Mouse (Mus musculus) midbrain, postnatal 0 days (tissue): ENCODE measurements at regions not wholly inside any gene's neighbourhood (a gene's known extent, or its start where the extent isn't known, plus 50 kb on each side); places are given as distances from the start of the nearest gene placed in this dataset.
A peak's percentile ranks its signal among the peaks of the same experiment; 100 is the strongest.

Experiments used
- ATAC-seq: fragments of 200-750 bp; cut with Nextera tagmentation; 2 replicates; pipeline ENCODE4 v1.8.0; 2017; ENCODE audit warnings: moderate number of reproducible peaks, mild to moderate bottlenecking, moderate TSS enrichment, moderate library complexity; ENCODE audit not compliant: low FRiP score
- DNase-seq: peaks from one replicate; pipeline ENCODE4 v3.0.0-alpha.2; 2015; ENCODE audit warnings: low spot score
- H3K27ac ChIP-seq: fragments of 300-500 bp; sonication (generic); 2 replicates; pipeline ENCODE4 v1.5.1; 2014; ENCODE audit warnings: low read depth, mild to moderate bottlenecking, low read length, mixed read lengths
- H3K27me3 ChIP-seq: fragments of 300-500 bp; sonication (generic); 2 replicates; pipeline ENCODE4 v1.6.1; 2014; ENCODE audit warnings: low read length, control low read depth, mixed read lengths; ENCODE audit not compliant: insufficient read depth
- H3K36me3 ChIP-seq: fragments of 300-500 bp; sonication (generic); 2 replicates; pipeline ENCODE4 v1.6.1; 2014; ENCODE audit warnings: low read length, control low read depth, mixed read lengths; ENCODE audit not compliant: insufficient read depth
- H3K4me1 ChIP-seq: fragments of 300-500 bp; sonication (generic); 2 replicates; pipeline ENCODE4 v1.6.1; 2014; ENCODE audit warnings: mild to moderate bottlenecking, control low read depth, antibody characterized with exemption, low read length, mixed read lengths; ENCODE audit not compliant: insufficient read depth
- H3K4me2 ChIP-seq: fragments of 300-500 bp; sonication (generic); 2 replicates; pipeline ENCODE4 v1.6.1; 2014; ENCODE audit warnings: low read depth, mild to moderate bottlenecking, low read length, mixed read lengths; ENCODE audit not compliant: poor library complexity, severe bottlenecking
- H3K4me3 ChIP-seq: fragments of 300-500 bp; sonication (generic); 2 replicates; pipeline ENCODE4 v1.5.1; 2014; ENCODE audit warnings: low read depth, mild to moderate bottlenecking, low read length, moderate library complexity
- H3K9ac ChIP-seq: fragments of 300-500 bp; sonication (generic); replicated peaks from 2 replicates; pipeline ENCODE4 v1.6.1; 2014; ENCODE audit warnings: mild to moderate bottlenecking, low read length, moderate library complexity, mixed read lengths; ENCODE audit not compliant: poor library complexity, severe bottlenecking
- H3K9me3 ChIP-seq: fragments of 300-500 bp; sonication (generic); 2 replicates; pipeline ENCODE4 v1.6.1; 2016; ENCODE audit warnings: low read length, control low read depth
- CTCF ChIP-seq: IDR thresholded peaks from 2 replicates; pipeline ENCODE4 v1.5.1; 2016; ENCODE audit warnings: antibody characterized with exemption, mild to moderate bottlenecking
- WGBS: fragments of 180-500 bp; shearing (Covaris S2); extraction: QIAGEN DNeasy Blood & Tissue Kit; methylation state at CpG from one replicate; pipeline ENCODE4 v1.1.7; 2014; 5-methylcytosine and 5-hydroxymethylcytosine counted together

- TF ChIP-seq CTCF = no peak
- no peak for DNase-seq
- no peaks in the 10 kb centered on the region for H3K36me3 ChIP-seq
- H3K4me1 ChIP-seq = peaks cover 5% of the 10 kb centered on the region
- H3K9me3 ChIP-seq = no peaks in the 10 kb centered on the region
- H3K27ac ChIP-seq = no peak overlapping the region
- peaks cover 13% of the 10 kb centered on the region for H3K27me3 ChIP-seq
- no peak overlapping the region for H3K9ac ChIP-seq
- no peak for ATAC-seq
- 28% methylated on average over 9 of the region's 9 CpGs for WGBS
- H3K4me2 ChIP-seq = no peak overlapping the region
- H3K4me3 ChIP-seq = no peak overlapping the region
Observed at GRCm38 (mm10) chr9:69668475-69669090, 92.2 kb downstream of the Foxb1 start.

- H3K27me3 ChIP-seq = peaks cover 13% of the 10 kb centered on the region
- WGBS = 49% methylated on average over 7 of the region's 7 CpGs
Observed at GRCm38 (mm10) chr9:69667064-69667533, 93.6 kb downstream of the Foxb1 start.

GRCm38 (mm10) chr9:69664201-69664600 lies 96.5 kb downstream of the Foxb1 start:
- H3K4me3 ChIP-seq = no peak overlapping the region
- no peak for TF ChIP-seq CTCF
- no peak for DNase-seq
- H3K9ac ChIP-seq = no peak overlapping the region
- no peak overlapping the region for H3K27ac ChIP-seq
- peaks cover 11% of the 10 kb centered on the region for H3K27me3 ChIP-seq
- H3K4me2 ChIP-seq = no peak overlapping the region
- no peaks in the 10 kb centered on the region for H3K36me3 ChIP-seq
- no peak for ATAC-seq
- WGBS = 94% methylated on average over 3 of the region's 3 CpGs
- H3K4me1 ChIP-seq = no peaks in the 10 kb centered on the region
- no peaks in the 10 kb centered on the region for H3K9me3 ChIP-seq

More at GRCm38 (mm10) chr9:69667064-69667533, 93.6 kb downstream of the Foxb1 start:
- no peak for ATAC-seq
- no peak overlapping the region for H3K4me2 ChIP-seq
- TF ChIP-seq CTCF = no peak
- H3K4me1 ChIP-seq = peaks cover 5% of the 10 kb centered on the region
- H3K9me3 ChIP-seq = no peaks in the 10 kb centered on the region
- H3K4me3 ChIP-seq = no peak overlapping the region
- H3K9ac ChIP-seq = no peak overlapping the region
- no peaks in the 10 kb centered on the region for H3K36me3 ChIP-seq
- DNase-seq = peak; percentile 73
- H3K27ac ChIP-seq = no peak overlapping the region

- no peak overlapping the region for H3K27ac ChIP-seq
- no peak overlapping the region for H3K4me2 ChIP-seq
- H3K4me3 ChIP-seq = no peak overlapping the region
- DNase-seq (peak; percentile 37), ATAC-seq (no peak)
- 46% methylated on average over 5 of the region's 5 CpGs for WGBS
- no peaks in the 10 kb centered on the region for H3K9me3 ChIP-seq
- no peaks in the 10 kb centered on the region for H3K36me3 ChIP-seq
- H3K27me3 ChIP-seq = no peaks in the 10 kb centered on the region
- H3K4me1 ChIP-seq = no peaks in the 10 kb centered on the region
- peak; percentile 63 for TF ChIP-seq CTCF
- H3K9ac ChIP-seq = no peak overlapping the region
Observed at GRCm38 (mm10) chr9:69662394-69662793, 98.3 kb downstream of the Foxb1 start.

GRCm38 (mm10) chr9:69658276-69658675 lies 102.5 kb downstream of the Foxb1 start:
- Histone ChIP-seq H3K27me3 (no peaks in the 10 kb centered on the region), H3K4me1 (no peaks in the 10 kb centered on the region), H3K4me3 (no peak overlapping the region), H3K9me3 (no peaks in the 10 kb centered on the region), H3K36me3 (no peaks in the 10 kb centered on the region), H3K27ac (no peak overlapping the region), H3K9ac (no peak overlapping the region), H3K4me2 (no peak overlapping the region)
- no peak for DNase-seq
- no peak for TF ChIP-seq CTCF
- WGBS = 93% methylated on average over 4 of the region's 4 CpGs
- no peak for ATAC-seq

- ATAC-seq (no peak), DNase-seq (no peak)
- Histone ChIP-seq H3K27ac (no peak overlapping the region), H3K9me3 (no peaks in the 10 kb centered on the region), H3K27me3 (no peaks in the 10 kb centered on the region), H3K9ac (no peak overlapping the region), H3K4me3 (no peak overlapping the region), H3K4me1 (no peaks in the 10 kb centered on the region), H3K4me2 (no peak overlapping the region), H3K36me3 (no peaks in the 10 kb centered on the region)
- TF ChIP-seq CTCF = no peak
- 78% methylated on average over 6 of the region's 6 CpGs for WGBS
Observed at GRCm38 (mm10) chr9:69656053-69656452, 104.7 kb downstream of the Foxb1 start.
